Mouse (Mus musculus) hindbrain, embryonic 11.5 days (tissue): ENCODE data around the gene Cga. TPM values are rescaled to one million over a fixed set of nuclear protein-coding genes. Genes with fewer than 3 reads are reported as not detected.
A peak's percentile ranks its signal among the peaks of the same experiment; 100 is the strongest.

ENCODE experiments used
- ATAC-seq: fragments of 200-750 bp; cut with Nextera tagmentation; 2 replicates; pipeline ENCODE4 v1.8.0; 2017; ENCODE audit warnings: mild to moderate bottlenecking, moderate TSS enrichment, moderate library complexity; ENCODE audit not compliant: low FRiP score
- DNase-seq: peaks from one replicate; pipeline ENCODE4 v3.0.0-alpha.2; 2015; ENCODE audit warnings: low spot score
- H3K27ac ChIP-seq: fragments of 300-500 bp; sonication (generic); 2 replicates; pipeline ENCODE4 v1.5.1; 2014; ENCODE audit warnings: mild to moderate bottlenecking, low read depth, low read length
- H3K27me3 ChIP-seq: fragments of 300-500 bp; sonication (generic); 2 replicates; pipeline ENCODE4 v1.6.1; 2014; ENCODE audit warnings: mild to moderate bottlenecking, low read length, moderate library complexity, mixed read lengths; ENCODE audit not compliant: control insufficient read depth, insufficient read depth
- H3K36me3 ChIP-seq: fragments of 300-500 bp; sonication (generic); 2 replicates; pipeline ENCODE4 v1.6.1; 2014; ENCODE audit warnings: mild to moderate bottlenecking, low read length, moderate library complexity, mixed read lengths; ENCODE audit not compliant: control insufficient read depth, insufficient read depth
- H3K4me1 ChIP-seq: fragments of 300-500 bp; sonication (generic); replicated peaks from 2 replicates; pipeline ENCODE4 v1.6.1; 2014; ENCODE audit warnings: low read length, mixed read lengths; ENCODE audit not compliant: control insufficient read depth, insufficient read depth
- H3K4me2 ChIP-seq: fragments of 300-500 bp; sonication (generic); replicated peaks from 2 replicates; pipeline ENCODE4 v1.6.1; 2014; ENCODE audit warnings: mild to moderate bottlenecking, low read depth, low read length
- H3K4me3 ChIP-seq: fragments of 300-500 bp; sonication (generic); 2 replicates; pipeline ENCODE4 v1.5.1; 2014; ENCODE audit warnings: low read depth, low read length
- H3K9ac ChIP-seq: fragments of 300-500 bp; sonication (generic); 2 replicates; pipeline ENCODE4 v1.6.1; 2014; ENCODE audit warnings: low read depth, low read length
- H3K9me3 ChIP-seq: fragments of 300-500 bp; sonication (generic); 2 replicates; pipeline ENCODE4 v1.6.1; 2016; ENCODE audit warnings: low read length; ENCODE audit not compliant: control insufficient read depth
- WGBS: fragments of 180-500 bp; shearing (Covaris S2); extraction: QIAGEN DNeasy Blood & Tissue Kit; methylation state at CpG from one replicate; pipeline ENCODE4 v1.1.7; 2014; 5-methylcytosine and 5-hydroxymethylcytosine counted together
- polyA plus RNA-seq: library from polyadenylated mRNA; unstranded; fragments of >200 nt; fragmentation: Nextera tagmentation; extraction: Ambion mirVana; gene quantifications from 2 replicates; pipeline ENCODE4 v1.2.1, GENCODE M21; 2014

Gene Cga
- polyA plus RNA-seq, 1 experiment from 2014 or later: not detected

DNA sequence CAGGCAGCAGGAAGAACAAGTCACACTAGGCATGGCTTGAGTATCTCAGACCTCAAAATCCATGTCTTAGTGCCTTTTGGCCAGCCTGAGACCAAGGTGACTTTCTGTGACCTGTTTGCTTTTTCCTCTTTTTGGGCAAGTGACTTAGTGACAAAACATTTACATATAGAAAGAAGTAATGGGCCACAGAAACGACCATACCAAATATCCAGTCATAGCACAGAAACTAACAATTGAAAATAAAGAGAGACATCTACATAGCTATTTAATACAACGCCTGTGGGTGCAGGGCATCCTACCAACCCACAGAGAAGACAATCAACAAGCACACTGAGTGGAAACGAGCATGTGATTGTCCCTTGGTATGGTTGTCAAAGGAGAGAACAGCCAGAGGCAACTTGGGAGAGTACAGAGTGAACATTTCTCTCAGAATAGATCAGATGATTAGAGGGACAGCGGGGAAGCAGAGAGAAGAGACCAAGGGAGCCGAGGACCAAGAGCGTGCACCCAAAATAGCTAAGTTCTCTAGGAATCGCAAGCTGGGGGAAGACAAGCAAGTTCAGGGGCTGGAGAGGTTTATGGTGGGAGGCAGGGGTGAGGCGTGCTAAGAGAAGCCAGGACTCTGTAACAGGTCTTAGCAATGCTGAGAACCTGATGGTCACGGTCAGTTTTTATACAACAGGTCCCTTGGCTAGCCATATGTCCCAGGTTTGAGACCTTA is 7.8 kb upstream of the Cga start:
- ATAC-seq: no peak
- peak; percentile 8 for DNase-seq
- 58% methylated on average over 9 of the region's 9 CpGs for WGBS
- no peaks in the 10 kb centered on the region for H3K36me3 ChIP-seq
- no peaks in the 10 kb centered on the region for H3K4me1 ChIP-seq
- H3K4me2 ChIP-seq: peak overlapping the region; percentile 84; the same call in 1 of the 2 replicates
- no peaks in the 10 kb centered on the region for H3K9me3 ChIP-seq
- H3K27me3 ChIP-seq: peaks cover 8% of the 10 kb centered on the region
- no peak overlapping the region for H3K27ac ChIP-seq
- no peak overlapping the region; the same call in 1 of the 2 replicates for H3K9ac ChIP-seq
- no peak overlapping the region for H3K4me3 ChIP-seq

- under 1% methylated on average over 48 of the region's 48 CpGs for WGBS
- peak overlapping the region; percentile 84 for H3K4me2 ChIP-seq
- H3K9me3 ChIP-seq: no peaks in the 10 kb centered on the region
- DNase-seq: peak; percentile 86
- peak; percentile 77 for ATAC-seq
- peak overlapping the region; percentile 87 for H3K9ac ChIP-seq
- no peaks in the 10 kb centered on the region for H3K4me1 ChIP-seq
- peak overlapping the region; percentile 93 for H3K27ac ChIP-seq
- H3K4me3 ChIP-seq: peak overlapping the region; percentile 69
- H3K27me3 ChIP-seq: peaks cover 8% of the 10 kb centered on the region
- no peaks in the 10 kb centered on the region for H3K36me3 ChIP-seq
Observed at GRCm38 (mm10) chr4:34886490-34887111, 7.0 kb upstream of the Cga start.

- Histone ChIP-seq H3K4me3 (peak overlapping the region; percentile 69), H3K36me3 (no peaks in the 10 kb centered on the region), H3K9ac (peak overlapping the region; percentile 87), H3K27ac (no peak overlapping the region), H3K27me3 (peaks cover 8% of the 10 kb centered on the region), H3K4me2 (peak overlapping the region; percentile 84), H3K9me3 (no peaks in the 10 kb centered on the region), H3K4me1 (no peaks in the 10 kb centered on the region)
- 15% methylated on average over 7 of the region's 7 CpGs for WGBS
- DNase-seq (no peak), ATAC-seq (no peak)
Observed at GRCm38 (mm10) chr4:34887295-34887694, 6.3 kb upstream of the Cga start.

GRCm38 (mm10) chr4:34889101-34889811 is 4.3 kb upstream of the Cga start:
- Histone ChIP-seq H3K4me1 (no peaks in the 10 kb centered on the region), H3K9ac (no peak overlapping the region), H3K9me3 (no peaks in the 10 kb centered on the region), H3K4me3 (no peak overlapping the region), H3K36me3 (no peaks in the 10 kb centered on the region), H3K27ac (no peak overlapping the region), H3K4me2 (no peak overlapping the region), H3K27me3 (peaks cover 8% of the 10 kb centered on the region)
- WGBS: 7% methylated on average over 15 of the region's 15 CpGs
- ATAC-seq (no peak), DNase-seq (no peak)

- WGBS: 25% methylated on average over 2 of the region's 2 CpGs
- Histone ChIP-seq H3K4me1 (no peaks in the 10 kb centered on the region), H3K27me3 (peaks cover 8% of the 10 kb centered on the region), H3K4me3 (no peak overlapping the region), H3K4me2 (no peak overlapping the region), H3K9ac (no peak overlapping the region), H3K36me3 (no peaks in the 10 kb centered on the region), H3K27ac (no peak overlapping the region), H3K9me3 (no peaks in the 10 kb centered on the region)
- ATAC-seq (no peak), DNase-seq (no peak)
Observed at GRCm38 (mm10) chr4:34889812-34890185, 3.8 kb upstream of the Cga start.

GRCm38 (mm10) chr4:34898497-34898896 is 4.9 kb downstream of the Cga start:
- DNase-seq (no peak), ATAC-seq (no peak)
- Histone ChIP-seq H3K27ac (no peak overlapping the region), H3K4me2 (no peak overlapping the region), H3K4me3 (no peak overlapping the region), H3K36me3 (no peaks in the 10 kb centered on the region), H3K9ac (no peak overlapping the region), H3K9me3 (no peaks in the 10 kb centered on the region), H3K27me3 (no peaks in the 10 kb centered on the region), H3K4me1 (no peaks in the 10 kb centered on the region)
- WGBS: 77% methylated on average over 2 of the region's 2 CpGs

GRCm38 (mm10) chr4:34899322-34899721 is 5.7 kb downstream of the Cga start:
- Histone ChIP-seq H3K36me3 (no peaks in the 10 kb centered on the region), H3K27me3 (no peaks in the 10 kb centered on the region), H3K4me2 (no peak overlapping the region), H3K9ac (no peak overlapping the region), H3K4me1 (no peaks in the 10 kb centered on the region), H3K27ac (no peak overlapping the region), H3K4me3 (no peak overlapping the region), H3K9me3 (no peaks in the 10 kb centered on the region)
- DNase-seq (no peak), ATAC-seq (no peak)
- 93% methylated on average over 1 of the region's 1 CpGs for WGBS

- no peak for ATAC-seq
- no peak for DNase-seq
Observed at GRCm38 (mm10) chr4:34900155-34900554, 6.6 kb downstream of the Cga start.

More at GRCm38 (mm10) chr4:34900155-34900554, 6.6 kb downstream of the Cga start:
- Histone ChIP-seq H3K4me2 (no peak overlapping the region), H3K4me3 (no peak overlapping the region), H3K27ac (no peak overlapping the region), H3K9me3 (no peaks in the 10 kb centered on the region), H3K36me3 (no peaks in the 10 kb centered on the region), H3K9ac (no peak overlapping the region), H3K4me1 (no peaks in the 10 kb centered on the region), H3K27me3 (no peaks in the 10 kb centered on the region)
- 62% methylated on average over 9 of the region's 9 CpGs for WGBS
